Mouse (Mus musculus) gastrocnemius, adult 8-10 months (tissue): ENCODE data around the gene Sirt4. TPM values are rescaled to one million over a fixed set of nuclear protein-coding genes. Genes with fewer than 3 reads are reported as not detected.

Source experiments
- DNase-seq, 2 experiments: peaks; one replicate each; pipeline ENCODE4 v3.0.0; 2022; ENCODE audit warnings: low spot score in 2 of 2
- total RNA-seq, 4 experiments: library from RNA; stranded (reverse); gene quantifications; 2 replicates each; pipeline ENCODE4 v1.2.4; 2022

The Sirt4 gene
- total RNA-seq, 4 experiments from 2014 or later = 7.2 to 13.5 (median 9.4) TPM

GRCm38 (mm10) chr5:115435755-115436379, 48.7 kb downstream of the Sirt4 start:
- DNase-seq = no peak

GRCm38 (mm10) chr5:115434853-115435754, 49.4 kb downstream of the Sirt4 start:
- DNase-seq = no peak

GRCm38 (mm10) chr5:115434280-115434852, 50.2 kb downstream of the Sirt4 start:
- DNase-seq = no peak

GRCm38 (mm10) chr5:115433191-115433590, 51.3 kb downstream of the Sirt4 start:
- DNase-seq = no peak

GRCm38 (mm10) chr5:115432395-115432794, 52.1 kb downstream of the Sirt4 start:
- DNase-seq = no peak

GRCm38 (mm10) chr5:115431898-115432259, 52.6 kb downstream of the Sirt4 start:
- DNase-seq = no peak

GRCm38 (mm10) chr5:115431061-115431897, 53.2 kb downstream of the Sirt4 start:
- DNase-seq = no peak

- no peak for DNase-seq
Observed at GRCm38 (mm10) chr5:115430187-115430960, 54.2 kb downstream of the Sirt4 start.

GRCm38 (mm10) chr5:115429359-115430186, 55.0 kb downstream of the Sirt4 start, which contains the start of gene Msi1:
Msi1 (plus strand) TSS chr5:115429599.
- DNase-seq = no peak

- DNase-seq = no peak
Observed at GRCm38 (mm10) chr5:115428831-115429358, 55.6 kb downstream of the Sirt4 start.

Other genes starting within 250 kb of the Sirt4 start
- gene Pop5, start 248.9 kb downstream of the Sirt4 start, total RNA-seq = 10 to 100 TPM; 27.3 to 40.7 (median 38.0) TPM
- 100 to 1,000 TPM; 304 to 367 (median 342) TPM for gene Rnf10, start 211.8 kb downstream of the Sirt4 start, total RNA-seq
- gene Coq5, start 205.1 kb downstream of the Sirt4 start, total RNA-seq = 10 to 100 TPM; 73.1 to 89.5 (median 82.1) TPM
- 10 to 100 TPM; 37.7 to 68.0 (median 49.9) TPM for gene Dynll1, start 183.7 kb downstream of the Sirt4 start, total RNA-seq
- gene Srsf9, start 157.5 kb downstream of the Sirt4 start, total RNA-seq = 10 to 100 TPM in 3 of 4 experiments, 1 to 10 TPM in 1; 8.6 to 13.1 (median 11.5) TPM
- 10 to 100 TPM; 22.8 to 25.6 (median 24.4) TPM for gene Gatc, start 143.5 kb downstream of the Sirt4 start, total RNA-seq
- gene Triap1, start 143.5 kb downstream of the Sirt4 start, total RNA-seq = 10 to 100 TPM; 18.9 to 23.7 (median 20.1) TPM
- 10 to 100 TPM; 35.3 to 49.8 (median 42.5) TPM for gene Cox6a1, start 135.7 kb downstream of the Sirt4 start, total RNA-seq
- gene Msi1, start 55.1 kb downstream of the Sirt4 start, total RNA-seq = under 1 TPM in 2 of 4 experiments, not detected in 2; 0.19 to 0.27 TPM
- gene Pla2g1b, start 18.5 kb downstream of the Sirt4 start, total RNA-seq = not detected
- 10 to 100 TPM; 76.0 to 89.9 (median 78.1) TPM for gene Pxn, start 22.0 kb upstream of the Sirt4 start, total RNA-seq
- 100 to 1,000 TPM; 566 to 724 (median 629) TPM for gene Rplp0, start 74.7 kb upstream of the Sirt4 start, total RNA-seq
- 10 to 100 TPM; 28.1 to 31.2 (median 30.6) TPM for gene Gcn1l1, start 80.5 kb upstream of the Sirt4 start, total RNA-seq
- gene Rab35, start 147.2 kb upstream of the Sirt4 start, total RNA-seq = 10 to 100 TPM; 42.1 to 49.6 (median 44.0) TPM
- 1 to 10 TPM; 1.7 to 3.6 (median 2.4) TPM for gene Bicdl1, start 246.9 kb upstream of the Sirt4 start, total RNA-seq